Mouse (Mus musculus) heart, adult 2 months (tissue): ENCODE data around the gene Abca7. TPM values are rescaled to one million over a fixed set of nuclear protein-coding genes. Genes with fewer than 3 reads are reported as not detected.
A peak's percentile ranks its signal among the peaks of the same experiment; 100 is the strongest.

Source experiments
- DNase-seq, 2 experiments: peaks; one replicate each; pipeline ENCODE4 v3.0.0; 2021
- H3K27ac ChIP-seq: fragments of 200-600 bp; 2 replicates; pipeline ENCODE4 v1.8.1; 2022
- H3K27me3 ChIP-seq: fragments of 200-500 bp; 2 replicates; pipeline ENCODE4 v1.6.1; 2012; ENCODE audit warnings: mild to moderate bottlenecking, low read length, inconsistent platforms, mixed read lengths; ENCODE audit not compliant: control insufficient read depth, insufficient read depth
- H3K36me3 ChIP-seq: fragments of 200-500 bp; 2 replicates; pipeline ENCODE4 v1.6.1; 2012; ENCODE audit warnings: low read length, inconsistent platforms; ENCODE audit not compliant: control insufficient read depth, insufficient read depth
- H3K4me1 ChIP-seq: fragments of 200-500 bp; 2 replicates; pipeline ENCODE4 v1.6.1; 2011; ENCODE audit warnings: low read length; ENCODE audit not compliant: control insufficient read depth, insufficient read depth
- H3K4me3 ChIP-seq: fragments of 200-600 bp; 2 replicates; pipeline ENCODE4 v1.8.1; 2022
- H3K79me2 ChIP-seq: fragments of 200-500 bp; replicated peaks from 2 replicates; pipeline ENCODE4 v1.6.1; 2012; ENCODE audit warnings: mild to moderate bottlenecking, inconsistent platforms, low read length, moderate library complexity, mixed read lengths; ENCODE audit not compliant: control insufficient read depth, insufficient read depth
- H3K9ac ChIP-seq: fragments of 200-500 bp; 2 replicates; pipeline ENCODE4 v1.6.1; 2012; ENCODE audit warnings: low read depth, mild to moderate bottlenecking, control low read depth, inconsistent platforms, low read length, mixed read lengths
- CTCF ChIP-seq: fragments of 200-600 bp; IDR thresholded peaks from 2 replicates; pipeline ENCODE4 v1.8.1; 2022; ENCODE audit warnings: antibody characterized with exemption, mild to moderate bottlenecking, moderate library complexity
- EP300 ChIP-seq: fragments of 200-500 bp; IDR thresholded peaks from 2 replicates; pipeline ENCODE4 v1.6.1; 2011; ENCODE audit warnings: low read depth, low read length, control low read depth; ENCODE audit not compliant: insufficient read depth
- POLR2A ChIP-seq: fragments of 200-500 bp; IDR thresholded peaks from 2 replicates; pipeline ENCODE4 v1.6.1; 2011; ENCODE audit warnings: mild to moderate bottlenecking, low read depth, low read length, control low read depth; ENCODE audit not compliant: insufficient read depth
- WGBS: fragments of 180-500 bp; shearing (Covaris S2); methylation state at CpG from one replicate; pipeline ENCODE4 v1.1.7; 2018; 5-methylcytosine and 5-hydroxymethylcytosine counted together
- intact Hi-C: fragments of 180-260 bp; cut with DNase I; formaldehyde crosslinking; loops from one replicate; pipeline ENCODE4 v1.15.1; 2025
- polyA plus RNA-seq: library from polyadenylated mRNA; depleted of rRNA; stranded (reverse); fragments of >200 nt; gene quantifications from 2 replicates; pipeline ENCODE4 v1.2.3, GENCODE M21; 2012
- total RNA-seq, 2 experiments: library from RNA; stranded (reverse); gene quantifications; 2 replicates each; pipeline ENCODE4 v1.2.3; 2021

The Abca7 gene
- total and polyA plus RNA-seq, 3 experiments = 6.6 to 9.2 (median 8.0) TPM

DNA sequence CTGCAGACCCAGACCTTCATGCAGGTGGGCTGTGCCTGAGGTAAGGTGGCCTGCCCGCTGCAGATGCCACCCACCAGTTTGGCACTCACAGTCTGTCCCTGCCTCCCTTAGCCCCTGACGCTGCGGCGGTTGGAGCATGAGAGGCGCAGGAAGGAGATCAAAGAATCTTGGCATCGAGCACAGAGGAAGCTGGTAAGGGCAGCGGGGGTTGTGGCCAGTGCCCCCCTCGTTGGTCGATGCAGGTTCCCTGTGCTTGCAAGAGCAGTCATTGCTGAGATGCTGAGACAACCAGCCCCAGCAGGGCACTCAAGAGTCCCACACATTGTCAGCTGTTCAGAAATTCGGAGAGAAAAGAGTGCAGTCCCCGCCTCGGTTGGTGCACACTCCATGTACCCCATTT lies 25.9 kb downstream of the Abca7 start:
- Histone ChIP-seq H3K4me1 (peaks cover 1% of the 10 kb centered on the region; the same call in 1 of the 2 replicates), H3K79me2 (no peaks in the 10 kb centered on the region), H3K27me3 (no peaks in the 10 kb centered on the region), H3K27ac (no peak overlapping the region), H3K36me3 (no peaks in the 10 kb centered on the region), H3K9ac (no peak overlapping the region), H3K4me3 (no peak overlapping the region)
- TF ChIP-seq CTCF (no peak), EP300 (no peak)
- 83% methylated on average over 12 of the region's 12 CpGs for WGBS
- intact Hi-C loops = no loop called here
- no peak for DNase-seq

DNA sequence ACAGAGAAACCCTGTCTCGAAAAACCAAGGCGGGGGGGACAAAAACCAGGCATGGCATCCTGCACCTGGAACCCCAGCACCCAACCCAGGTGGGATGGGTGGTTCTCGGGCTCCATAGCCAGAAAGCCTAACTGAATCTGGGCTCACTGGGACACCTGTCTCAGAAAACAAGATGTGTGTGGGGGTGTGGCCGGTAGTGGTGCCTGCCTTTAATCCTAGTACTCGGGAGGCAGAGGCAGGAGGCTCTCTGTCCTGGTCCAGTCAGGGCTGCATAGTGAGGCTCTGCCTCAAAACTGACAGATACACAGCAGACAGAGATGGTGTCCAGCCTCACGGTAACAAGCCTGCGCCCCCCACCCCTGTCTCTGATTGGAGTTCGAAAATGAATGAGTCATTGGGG lies 26.5 kb downstream of the Abca7 start:
- H3K79me2 ChIP-seq = no peaks in the 10 kb centered on the region
- TF ChIP-seq CTCF (no peak), EP300 (no peak), POLR2A (no peak)
- 91% methylated on average over 8 of the region's 8 CpGs for WGBS
- H3K9ac ChIP-seq = no peak overlapping the region
- H3K27me3 ChIP-seq = no peaks in the 10 kb centered on the region
- intact Hi-C loops = no loop called here
- no peak overlapping the region for H3K4me3 ChIP-seq
- H3K27ac ChIP-seq = no peak overlapping the region
- H3K36me3 ChIP-seq = no peaks in the 10 kb centered on the region
- DNase-seq = no peak
- H3K4me1 ChIP-seq = peaks cover 1% of the 10 kb centered on the region; the same call in 1 of the 2 replicates

DNA sequence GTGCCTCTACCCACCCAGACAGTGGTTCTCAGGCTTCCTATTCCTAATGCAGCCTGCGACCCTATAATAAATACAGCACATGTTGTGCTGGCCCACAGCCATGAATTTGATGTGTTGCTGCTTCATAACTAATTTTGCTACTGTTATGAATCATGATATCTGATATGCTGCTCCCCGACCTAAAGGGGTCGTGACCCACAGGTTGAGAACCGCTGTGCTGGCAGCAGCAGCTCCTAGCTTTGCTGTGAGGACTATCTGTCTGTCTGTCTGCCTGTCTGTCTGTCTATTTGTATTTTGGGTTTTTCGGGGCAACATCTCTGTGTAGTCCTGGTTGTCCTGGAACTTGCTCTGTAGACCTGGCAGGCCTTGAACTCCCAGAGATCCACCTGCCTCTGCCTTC lies 27.5 kb downstream of the Abca7 start:
- no peaks in the 10 kb centered on the region for H3K36me3 ChIP-seq
- TF ChIP-seq EP300 = no peak
- no peak for TF ChIP-seq CTCF
- no peak for TF ChIP-seq POLR2A
- H3K27ac ChIP-seq = peak overlapping the region; percentile 47
- DNase-seq = no peak
- WGBS = 52% methylated on average over 5 of the region's 5 CpGs
- H3K4me1 ChIP-seq = 0 out of 2 replicates have a peak, but pooled peaks cover 1% of the 10 kb centered on the region
- H3K9ac ChIP-seq = no peak overlapping the region
- no peaks in the 10 kb centered on the region for H3K79me2 ChIP-seq
- no peak overlapping the region for H3K4me3 ChIP-seq
- intact Hi-C loops = no loop called here
- no peaks in the 10 kb centered on the region for H3K27me3 ChIP-seq

DNA sequence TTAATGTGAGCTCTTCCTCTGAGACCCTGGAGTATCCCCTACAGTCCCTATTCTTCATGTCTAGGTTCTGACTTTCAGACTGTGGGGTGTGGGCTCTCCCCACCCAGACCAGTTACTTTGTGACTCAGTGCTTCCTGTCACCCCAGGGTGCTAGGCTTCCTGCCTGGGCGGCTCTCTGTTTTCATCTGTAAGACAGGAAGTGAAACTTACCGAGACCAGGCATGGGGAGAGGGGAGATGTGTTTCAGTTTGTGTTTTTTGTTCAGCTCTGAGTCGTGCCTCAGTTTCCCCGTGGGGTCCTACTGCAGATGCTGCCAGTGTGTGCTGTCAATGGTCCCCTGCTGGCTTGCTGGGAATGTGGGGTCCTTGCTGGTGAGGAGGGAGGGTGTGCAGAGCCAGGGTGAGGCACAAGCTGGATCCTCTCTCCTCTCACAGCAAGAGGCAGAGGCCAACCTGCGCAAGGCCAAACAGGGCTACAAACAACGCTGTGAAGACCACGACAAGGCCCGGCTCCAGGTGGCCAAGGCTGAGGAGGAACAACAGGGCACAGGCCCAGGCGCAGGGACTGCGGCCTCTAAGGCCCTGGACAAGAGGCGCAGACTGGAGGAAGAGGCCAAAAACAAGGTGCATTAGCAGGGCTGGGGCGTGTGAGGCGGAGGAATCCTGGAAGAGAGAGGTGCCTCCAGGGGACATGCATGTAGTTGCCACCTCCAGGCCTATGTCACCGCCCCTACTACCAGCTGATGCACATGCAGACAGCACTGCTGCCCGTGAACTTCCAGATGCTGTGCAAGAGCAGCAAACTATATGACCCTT lies 28.1 kb downstream of the Abca7 start:
- no peak for TF ChIP-seq EP300
- 0 out of 2 replicates have a peak, but pooled peaks cover 1% of the 10 kb centered on the region for H3K4me1 ChIP-seq
- peak overlapping the region; percentile 47 for H3K27ac ChIP-seq
- no peaks in the 10 kb centered on the region for H3K27me3 ChIP-seq
- H3K36me3 ChIP-seq = no peaks in the 10 kb centered on the region
- intact Hi-C loops = no loop called here
- WGBS = 69% methylated on average over 15 of the region's 15 CpGs
- H3K9ac ChIP-seq = no peak overlapping the region
- DNase-seq = peak in 1 of 2 experiments; percentile 63
- H3K4me3 ChIP-seq = no peak overlapping the region
- no peaks in the 10 kb centered on the region for H3K79me2 ChIP-seq

DNA sequence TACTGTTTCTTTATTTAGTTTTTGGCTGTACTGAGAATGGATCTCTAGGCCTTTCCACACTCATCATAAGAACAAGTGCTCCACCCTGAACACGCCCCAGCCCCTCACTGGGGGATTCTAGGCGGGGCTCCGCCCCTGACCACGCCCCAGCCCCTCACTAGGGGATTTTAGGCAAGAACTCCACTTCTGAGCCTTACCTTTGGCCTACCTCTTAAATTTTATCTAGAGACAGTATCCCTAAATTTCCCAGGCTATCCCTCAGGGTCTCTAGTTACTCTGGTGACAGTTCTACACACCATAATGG lies 28.7 kb downstream of the Abca7 start:
- no peak overlapping the region; the same call in 1 of the 2 replicates for H3K27ac ChIP-seq
- no peaks in the 10 kb centered on the region for H3K36me3 ChIP-seq
- H3K4me1 ChIP-seq = 0 out of 2 replicates have a peak, but pooled peaks cover 1% of the 10 kb centered on the region
- H3K9ac ChIP-seq = no peak overlapping the region
- no peak for DNase-seq
- 65% methylated on average over 4 of the region's 4 CpGs for WGBS
- no peaks in the 10 kb centered on the region for H3K79me2 ChIP-seq
- H3K27me3 ChIP-seq = no peaks in the 10 kb centered on the region
- no peak overlapping the region for H3K4me3 ChIP-seq
- TF ChIP-seq CTCF (no peak), POLR2A (no peak), EP300 (no peak)
- intact Hi-C loops = no loop called here

DNA sequence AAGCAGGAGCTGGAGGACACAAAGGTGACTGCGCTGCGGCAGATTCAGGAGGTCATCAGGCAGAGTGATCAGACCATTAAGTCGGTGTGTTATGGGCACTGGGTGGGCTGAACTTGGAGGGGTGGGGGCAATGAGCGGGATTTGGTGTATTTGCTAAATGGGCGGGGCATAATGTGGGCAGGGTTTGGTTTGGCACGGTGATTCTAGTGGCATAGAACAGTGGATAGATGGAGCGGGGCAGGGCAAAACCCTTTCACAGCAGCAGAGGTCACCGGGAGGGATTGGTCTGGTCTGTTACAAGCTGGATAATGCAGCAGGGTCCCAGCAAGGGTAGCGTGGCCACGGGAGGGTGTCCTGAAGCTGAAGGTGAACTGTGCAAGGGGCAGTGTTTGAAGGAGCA lies 29.2 kb downstream of the Abca7 start:
- no peaks in the 10 kb centered on the region for H3K27me3 ChIP-seq
- H3K36me3 ChIP-seq = no peaks in the 10 kb centered on the region
- H3K4me1 ChIP-seq = 0 out of 2 replicates have a peak, but pooled peaks cover 1% of the 10 kb centered on the region
- H3K27ac ChIP-seq = no peak overlapping the region
- no peak for DNase-seq
- 84% methylated on average over 10 of the region's 10 CpGs for WGBS
- H3K4me3 ChIP-seq = no peak overlapping the region
- no peaks in the 10 kb centered on the region for H3K79me2 ChIP-seq
- no peak for TF ChIP-seq POLR2A
- no peak for TF ChIP-seq EP300
- no peak for TF ChIP-seq CTCF
- H3K9ac ChIP-seq = no peak overlapping the region
- intact Hi-C loops = no loop called here
